Mouse (Mus musculus): ENCODE data around the gene Akap13.

DNA sequence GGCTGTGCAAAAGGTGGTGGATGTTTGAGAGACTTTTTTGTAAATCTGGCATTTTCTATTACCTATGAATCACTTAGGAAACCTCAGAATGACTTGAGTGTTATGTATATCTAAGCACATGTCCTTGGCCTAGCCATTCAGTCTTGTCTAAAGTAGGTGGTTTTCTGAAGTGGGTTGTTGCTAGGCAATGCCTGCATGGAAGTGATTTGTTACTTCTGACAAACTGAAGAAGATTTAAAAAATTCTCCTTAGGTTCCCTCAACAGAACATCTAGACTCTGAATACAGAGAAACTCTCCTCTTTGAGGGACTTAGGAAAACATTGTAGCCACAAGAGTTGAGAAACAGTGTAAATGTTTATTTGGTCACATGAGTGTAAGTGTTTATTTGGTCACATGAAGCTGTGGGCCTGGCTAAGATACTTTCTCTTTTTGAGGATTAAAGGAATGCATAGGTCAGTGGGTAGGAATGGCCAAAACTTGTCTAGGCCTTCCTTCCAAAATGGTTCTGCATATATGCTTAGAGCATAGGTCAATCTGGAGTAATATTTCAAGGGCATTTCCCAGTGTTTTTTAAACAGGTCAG lies 8.3 kb downstream of the Akap13 start:
- TF ChIP-seq CTCF (IDR thresholded peaks at IDR 0.05; ENCODE audit: low read depth, low read length) (no peak), POLR2A (IDR thresholded peaks at IDR 0.05; ENCODE audit: extremely low read depth, insufficient read depth, low read length) (no peak)
